Mouse (Mus musculus) T-cell, adult 2 months (primary cell): ENCODE data around the gene Zkscan8.
"Not testable (repeated sequence)": the region's sequence is repeated elsewhere in the genome, so short reads cannot be mapped to it uniquely, and the experiment has no call there.

Experiments
- DNase-seq: peaks from one replicate; pipeline ENCODE4 v3.0.0; 2022; ENCODE audit warnings: low spot score

Gene Zkscan8

GRCm38 (mm10) chr13:21530781-21531201, at the start of gene Zkscan8:
Zkscan8 (minus strand) TSS chr13:21531120.
- DNase-seq: peak; percentile 83

- DNase-seq: no peak
Measured at GRCm38 (mm10) chr13:21559793-21560192, 28.9 kb upstream of the Zkscan8 start, which contains the start of gene Olfr1535. Olfr1535 (minus strand) TSS chr13:21559893.

GRCm38 (mm10) chr13:21550416-21551110, 19.6 kb upstream of the Zkscan8 start:
- no peak for DNase-seq

- no peak for DNase-seq
Measured at GRCm38 (mm10) chr13:21549487-21549886, 18.6 kb upstream of the Zkscan8 start.

GRCm38 (mm10) chr13:21542708-21543107, 11.8 kb upstream of the Zkscan8 start, which contains the start of gene Olfr1366:
Olfr1366 (minus strand) TSS chr13:21542808.
- no peak for DNase-seq

- no peak for DNase-seq
Measured at GRCm38 (mm10) chr13:21530136-21530535, 784 bp downstream of the Zkscan8 start.

GRCm38 (mm10) chr13:21506221-21506649, 24.7 kb downstream of the Zkscan8 start:
- DNase-seq: peak; percentile 73

- DNase-seq: no peak
Measured at GRCm38 (mm10) chr13:21502296-21502695, 28.6 kb downstream of the Zkscan8 start.

- DNase-seq: not testable (repeated sequence)
Measured at GRCm38 (mm10) chr13:21501182-21501581, 29.7 kb downstream of the Zkscan8 start, which contains the start of gene Gm11273. Gm11273 (minus strand) TSS chr13:21501418.

GRCm38 (mm10) chr13:21495080-21495479, 35.8 kb downstream of the Zkscan8 start, which contains the start of gene AK157302:
AK157302 (plus strand) TSS chr13:21495223.
- DNase-seq: peak; percentile 6

- no peak for DNase-seq
Measured at GRCm38 (mm10) chr13:21492847-21493246, 38.1 kb downstream of the Zkscan8 start.

- no peak for DNase-seq
Measured at GRCm38 (mm10) chr13:21486881-21487280, 44.0 kb downstream of the Zkscan8 start.

- not testable (repeated sequence) for DNase-seq
Measured at GRCm38 (mm10) chr13:21478759-21479670, 51.9 kb downstream of the Zkscan8 start, which contains the start of the genes Zkscan4 and Gm10065. Zkscan4 (plus strand) TSS chr13:21478907. Gm10065 (minus strand) TSS chr13:21479441.

GRCm38 (mm10) chr13:21472427-21472826, 58.5 kb downstream of the Zkscan8 start:
- no peak for DNase-seq

GRCm38 (mm10) chr13:21469097-21469496, 61.8 kb downstream of the Zkscan8 start:
- no peak for DNase-seq

- DNase-seq: peak; percentile 42
Measured at GRCm38 (mm10) chr13:21468061-21469019, 62.6 kb downstream of the Zkscan8 start, which contains the start of gene Nkapl. Nkapl (minus strand) TSS chr13:21468509.

- no peak for DNase-seq
Measured at GRCm38 (mm10) chr13:21467336-21467735, 63.6 kb downstream of the Zkscan8 start.
